Comparison of ENCODE assay signal across 17 mouse cellular contexts in genomic region chr12:87279350-87279749, GRCm38 (mm10). TPM values are rescaled to one million over a fixed set of nuclear protein-coding genes. Genes with fewer than 3 reads are reported as not detected.
A peak's percentile ranks its signal among the peaks of the same experiment; 100 is the strongest.
DNase-seq lines count a peak whose midpoint lies in the region; ATAC-seq and TF ChIP-seq lines count a peak whose summit lies in the region.
"Had no signal": no experiment of that assay in that cellular context is flagged by ENCODE, and none has a peak within 500 bp of the region (broad histone marks: within the 10 kb centered on the region; RNA-seq: fewer than 3 reads in every experiment).

No protein-coding gene starts in this region.

- DNase-seq in heart, postnatal 10 days: no peak
- no peak for DNase-seq in kidney, postnatal 0 days (ENCODE audit: low spot score)
- no peak for DNase-seq in kidney, postnatal 4 days
- DNase-seq in embryo, embryonic 10 days (ENCODE audit: low spot score): no peak
- DNase-seq in gastrocnemius, adult 18-20 months (ENCODE audit: low spot score): no peak
- DNase-seq: adrenal gland, postnatal 36 days; gastrocnemius, postnatal 25 days; heart, postnatal 4 days; right cerebral cortex, postnatal 25 days; thymus, postnatal 36 days had no signal

- peaks cover 19% of the 10 kb centered on the region for H3K36me3 ChIP-seq in heart, embryonic 12.5 days
- H3K36me3 ChIP-seq in kidney, postnatal 0 days (ENCODE audit: insufficient read depth, low read length): 0 out of 2 replicates have a peak, but pooled peaks cover 10% of the 10 kb centered on the region
- H3K36me3 ChIP-seq in ES-Bruce4 (ENCODE audit: control insufficient read depth, insufficient read depth, low read length, poor library complexity, severe bottlenecking): peaks cover 10% of the 10 kb centered on the region
- peaks cover 24% of the 10 kb centered on the region for H3K36me3 ChIP-seq in embryonic facial prominence, embryonic 12.5 days

- no peak for TF ChIP-seq EP300 in ES-Bruce4 (IDR thresholded peaks at IDR 0.05; ENCODE audit: insufficient read depth, low read depth, low read length)

- H3K4me2 ChIP-seq in heart, embryonic 12.5 days: no peak overlapping the region
- H3K4me2 ChIP-seq in kidney, postnatal 0 days (ENCODE audit: low read length): no peak overlapping the region
- no peak overlapping the region for H3K4me2 ChIP-seq in embryonic facial prominence, embryonic 12.5 days (replicated peaks)

- H3K9ac ChIP-seq in heart, embryonic 12.5 days: no peak overlapping the region
- H3K9ac ChIP-seq in kidney, postnatal 0 days (ENCODE audit: low read depth, low read length): no peak overlapping the region
- no peak overlapping the region for H3K9ac ChIP-seq in ES-Bruce4 (ENCODE audit: low read depth, poor library complexity, severe bottlenecking)
- no peak overlapping the region for H3K9ac ChIP-seq in embryonic facial prominence, embryonic 12.5 days

- H3K4me1 ChIP-seq in heart, embryonic 12.5 days (replicated peaks): peaks cover 39% of the 10 kb centered on the region
- H3K4me1 ChIP-seq in kidney, postnatal 0 days (replicated peaks; ENCODE audit: insufficient read depth, low read length): peaks cover 10% of the 10 kb centered on the region; the same call in 1 of the 2 replicates
- H3K4me1 ChIP-seq in ES-Bruce4 (ENCODE audit: control insufficient read depth, insufficient read depth, low read length): peaks cover 8% of the 10 kb centered on the region
- H3K4me1 ChIP-seq in embryonic facial prominence, embryonic 12.5 days: peaks cover 12% of the 10 kb centered on the region; the same call in 1 of the 2 replicates

- TF ChIP-seq POLR2A in ES-Bruce4 (IDR thresholded peaks at IDR 0.05; ENCODE audit: insufficient read depth, low read length): no peak

- H3K4me3 ChIP-seq in heart, embryonic 12.5 days: no peak overlapping the region
- no peak overlapping the region for H3K4me3 ChIP-seq in kidney, postnatal 0 days (replicated peaks; ENCODE audit: low read depth, low read length)
- H3K4me3 ChIP-seq in ES-Bruce4 (ENCODE audit: low read depth, low read length): peak overlapping the region; percentile 24; the same call in 1 of the 2 replicates
- H3K4me3 ChIP-seq in embryonic facial prominence, embryonic 12.5 days: no peak overlapping the region
- H3K4me3 ChIP-seq: left cerebral cortex, adult 2 months had no signal

- WGBS in heart, embryonic 12.5 days: 19% methylated on average over 3 of the region's 3 CpGs
- 27% methylated on average over 3 of the region's 3 CpGs for WGBS in kidney, postnatal 0 days
- WGBS in embryonic facial prominence, embryonic 12.5 days: 66% methylated on average over 3 of the region's 3 CpGs

- H3K27me3 ChIP-seq in heart, embryonic 12.5 days (replicated peaks): no peaks in the 10 kb centered on the region
- no peaks in the 10 kb centered on the region for H3K27me3 ChIP-seq in kidney, postnatal 0 days (ENCODE audit: insufficient read depth, low read length)
- no peaks in the 10 kb centered on the region for H3K27me3 ChIP-seq in ES-Bruce4 (ENCODE audit: control insufficient read depth, insufficient read depth, low read length, poor library complexity, severe bottlenecking)
- no peaks in the 10 kb centered on the region for H3K27me3 ChIP-seq in embryonic facial prominence, embryonic 12.5 days

- no peaks in the 10 kb centered on the region for H3K9me3 ChIP-seq in heart, embryonic 12.5 days (replicated peaks)
- H3K9me3 ChIP-seq in kidney, postnatal 0 days (replicated peaks; ENCODE audit: low read length): no peaks in the 10 kb centered on the region
- no peaks in the 10 kb centered on the region for H3K9me3 ChIP-seq in ES-Bruce4 (replicated peaks; ENCODE audit: control insufficient read depth, insufficient read depth, low read length, poor library complexity, severe bottlenecking)
- H3K9me3 ChIP-seq in embryonic facial prominence, embryonic 12.5 days: no peaks in the 10 kb centered on the region

- intact Hi-C loops in heart, postnatal 10 days (cut with DNase I): no loop called here

- no peak for ATAC-seq in heart, embryonic 12.5 days (ENCODE audit: insufficient number of reproducible peaks, low FRiP score)
- peak; percentile 43 for ATAC-seq in kidney, postnatal 0 days (replicated peaks; ENCODE audit: low FRiP score, low read depth)
- ATAC-seq in embryonic facial prominence, embryonic 12.5 days (ENCODE audit: insufficient number of reproducible peaks, insufficient read depth, low FRiP score, low TSS enrichment): peak; percentile 45; the same call in 1 of the 2 replicates
- ATAC-seq: forebrain, embryonic 16.5 days had no signal

- H3K27ac ChIP-seq in heart, embryonic 12.5 days (ENCODE audit: poor library complexity, severe bottlenecking): 0 out of 2 replicates have a peak overlapping the region, but pooled peaks have one; percentile 77
- no peak overlapping the region for H3K27ac ChIP-seq in kidney, postnatal 0 days
- peak overlapping the region; percentile 2; the same call in 1 of the 2 replicates for H3K27ac ChIP-seq in ES-Bruce4 (ENCODE audit: insufficient read depth, low read length)
- no peak overlapping the region for H3K27ac ChIP-seq in embryonic facial prominence, embryonic 12.5 days
- H3K27ac ChIP-seq: left cerebral cortex, adult 2 months had no signal

- TF ChIP-seq CTCF in kidney, postnatal 0 days (IDR thresholded peaks at IDR 0.05; ENCODE audit: low read depth): no peak
- TF ChIP-seq CTCF in ES-Bruce4 (IDR thresholded peaks at IDR 0.05; ENCODE audit: low read depth, low read length): no peak

RNA-seq across cellular contexts. Expression of gene Ahsa1, which starts 13.1 kb away (rescaled TPM):
- polyA plus RNA-seq in heart, embryonic 12.5 days (2016; fragmentation: Nextera tagmentation; extraction: Ambion mirVana): 190 and 196 TPM in 2 replicates
- total RNA-seq in heart, postnatal 10 days (2021): 100 to 1,000 TPM; 103 to 108 TPM
- 149 and 157 TPM in 2 replicates for polyA plus RNA-seq in kidney, postnatal 0 days (2015; fragmentation: Nextera tagmentation; extraction: Ambion mirVana)
- 195 and 198 TPM in 2 replicates for polyA plus RNA-seq in ES-Bruce4 (2011; ENCODE audit: insufficient read depth, insufficient read length, low read depth, missing spikeins)
- polyA plus RNA-seq in embryonic facial prominence, embryonic 12.5 days (2016; fragmentation: Nextera tagmentation; extraction: Ambion mirVana): 218 and 222 TPM in 2 replicates
- total RNA-seq in gastrocnemius, adult 18-20 months (2021): 100 to 1,000 TPM; 121 to 129 TPM

RNA-seq across cellular contexts. Expression of gene Vipas39, which starts 13.3 kb away (rescaled TPM):
- polyA plus RNA-seq in heart, embryonic 12.5 days (2016; fragmentation: Nextera tagmentation; extraction: Ambion mirVana): 29.6 and 31.8 TPM in 2 replicates
- 10 to 100 TPM; 33.2 to 34.0 TPM for total RNA-seq in heart, postnatal 10 days (2021)
- polyA plus RNA-seq in kidney, postnatal 0 days (2015; fragmentation: Nextera tagmentation; extraction: Ambion mirVana): 38.1 and 44.1 TPM in 2 replicates
- 31.0 and 33.8 TPM in 2 replicates for polyA plus RNA-seq in ES-Bruce4 (2011; ENCODE audit: insufficient read depth, insufficient read length, low read depth, missing spikeins)
- polyA plus RNA-seq in embryonic facial prominence, embryonic 12.5 days (2016; fragmentation: Nextera tagmentation; extraction: Ambion mirVana): 55.1 and 57.9 TPM in 2 replicates
- 1 to 10 TPM; 6.1 to 9.1 TPM for total RNA-seq in gastrocnemius, adult 18-20 months (2021)

RNA-seq across cellular contexts. Expression of gene Ism2, which starts 20.2 kb away (rescaled TPM):
- polyA plus RNA-seq in heart, embryonic 12.5 days (2016; fragmentation: Nextera tagmentation; extraction: Ambion mirVana): 0.92 and 1.1 TPM in 2 replicates
- total RNA-seq in heart, postnatal 10 days (2021): under 1 TPM in 1 of 2 experiments, not detected in 1; 0.43 TPM
- polyA plus RNA-seq in kidney, postnatal 0 days (2015; fragmentation: Nextera tagmentation; extraction: Ambion mirVana): 0.39 and 0.46 TPM in 2 replicates
- 5.5 and 5.9 TPM in 2 replicates for polyA plus RNA-seq in ES-Bruce4 (2011; ENCODE audit: insufficient read depth, insufficient read length, low read depth, missing spikeins)
- polyA plus RNA-seq in embryonic facial prominence, embryonic 12.5 days (2016; fragmentation: Nextera tagmentation; extraction: Ambion mirVana): 1.0 and 1.4 TPM in 2 replicates
- not detected for total RNA-seq in gastrocnemius, adult 18-20 months (2021)
- total RNA-seq: common myeloid progenitor, adult 5-6 weeks; gastrocnemius, postnatal 25 days; neutrophil, adult 5-6 weeks had no signal

RNA-seq across cellular contexts. Expression of gene Noxred1, which starts 40.8 kb away (rescaled TPM):
- polyA plus RNA-seq in heart, embryonic 12.5 days (2016; fragmentation: Nextera tagmentation; extraction: Ambion mirVana): 0.42 and 1.5 TPM in 2 replicates
- under 1 TPM in 1 of 2 experiments, not detected in 1; 0.36 TPM for total RNA-seq in heart, postnatal 10 days (2021)
- polyA plus RNA-seq in kidney, postnatal 0 days (2015; fragmentation: Nextera tagmentation; extraction: Ambion mirVana): 0.17 TPM in 1 of 2 replicates, not detected in the other
- 4.8 and 6.1 TPM in 2 replicates for polyA plus RNA-seq in ES-Bruce4 (2011; ENCODE audit: insufficient read depth, insufficient read length, low read depth, missing spikeins)
- 0.77 and 0.89 TPM in 2 replicates for polyA plus RNA-seq in embryonic facial prominence, embryonic 12.5 days (2016; fragmentation: Nextera tagmentation; extraction: Ambion mirVana)
- under 1 TPM; 0.55 to 0.94 TPM for total RNA-seq in gastrocnemius, adult 18-20 months (2021)
- total RNA-seq: common myeloid progenitor, adult 5-6 weeks had no signal

Comparison
In these comparisons a context has a peak if more than half of its experiments do, and no peak if none do; other contexts are left out.
1. H3K27ac ChIP-seq: peak in heart, embryonic 12.5 days (single experiment) and ES-Bruce4 (single experiment); none in kidney, postnatal 0 days (single experiment) and embryonic facial prominence, embryonic 12.5 days (single experiment).